Mouse (Mus musculus): ENCODE measurements at regions not wholly inside any gene's neighbourhood (a gene's known extent, or its start where the extent isn't known, plus 50 kb on each side); places are given as distances from the start of the nearest gene placed in this dataset.
A peak's percentile ranks its signal among the peaks of the same experiment; 100 is the strongest.

GRCm38 (mm10) chr3:119955745-119956615 lies 171.7 kb upstream of the Ptbp2 start:
- 82% methylated on average over 7 of the region's 7 CpGs for WGBS
- H3K4me1 ChIP-seq (ENCODE audit: control insufficient read depth, insufficient read depth, low read length) = no peaks in the 10 kb centered on the region
- H3K36me3 ChIP-seq (replicated peaks; ENCODE audit: control insufficient read depth, insufficient read depth, low read depth, low read length) = no peaks in the 10 kb centered on the region
- DNase-seq (ENCODE audit: low spot score) (no peak), ATAC-seq (replicated peaks; ENCODE audit: insufficient number of reproducible peaks, low FRiP score, low TSS enrichment, low read depth) (no peak)
- H3K9me3 ChIP-seq (replicated peaks; ENCODE audit: control insufficient read depth, low read length) = no peaks in the 10 kb centered on the region
- H3K27me3 ChIP-seq (ENCODE audit: control insufficient read depth, insufficient read depth, low read length) = no peaks in the 10 kb centered on the region
- H3K9ac ChIP-seq (replicated peaks; ENCODE audit: low read length) = no peak overlapping the region
- H3K4me2 ChIP-seq (ENCODE audit: low read depth, low read length) = no peak overlapping the region
- no peak overlapping the region for H3K27ac ChIP-seq (replicated peaks; ENCODE audit: low read depth, low read length)
- H3K4me3 ChIP-seq (ENCODE audit: low read depth, low read length) = no peak overlapping the region

GRCm38 (mm10) chr3:119950721-119951120 lies 166.5 kb upstream of the Ptbp2 start:
- no peak overlapping the region for H3K27ac ChIP-seq (replicated peaks; ENCODE audit: low read depth, low read length)

GRCm38 (mm10) chr3:119950070-119950469 lies 165.8 kb upstream of the Ptbp2 start:
- no peak for ATAC-seq (replicated peaks; ENCODE audit: insufficient number of reproducible peaks, low FRiP score, low TSS enrichment, low read depth)
- H3K9me3 ChIP-seq (replicated peaks; ENCODE audit: control insufficient read depth, low read length) = no peaks in the 10 kb centered on the region
- H3K9ac ChIP-seq (replicated peaks; ENCODE audit: low read length) = no peak overlapping the region
- no peak for DNase-seq (ENCODE audit: low spot score)
- H3K27me3 ChIP-seq (ENCODE audit: control insufficient read depth, insufficient read depth, low read length) = no peaks in the 10 kb centered on the region
- H3K36me3 ChIP-seq (replicated peaks; ENCODE audit: control insufficient read depth, insufficient read depth, low read depth, low read length) = no peaks in the 10 kb centered on the region
- no peak overlapping the region for H3K4me2 ChIP-seq (ENCODE audit: low read depth, low read length)
- no peaks in the 10 kb centered on the region for H3K4me1 ChIP-seq (ENCODE audit: control insufficient read depth, insufficient read depth, low read length)
- 83% methylated on average over 2 of the region's 2 CpGs for WGBS
- no peak overlapping the region for H3K4me3 ChIP-seq (ENCODE audit: low read depth, low read length)
- H3K27ac ChIP-seq (replicated peaks; ENCODE audit: low read depth, low read length) = no peak overlapping the region

More at GRCm38 (mm10) chr3:119950721-119951120, 166.5 kb upstream of the Ptbp2 start:
- no peak overlapping the region for H3K4me2 ChIP-seq (ENCODE audit: low read depth, low read length)
- WGBS = 81% methylated on average over 3 of the region's 3 CpGs
- H3K27me3 ChIP-seq (ENCODE audit: control insufficient read depth, insufficient read depth, low read length) = no peaks in the 10 kb centered on the region
- H3K9me3 ChIP-seq (replicated peaks; ENCODE audit: control insufficient read depth, low read length) = no peaks in the 10 kb centered on the region
- no peak overlapping the region for H3K4me3 ChIP-seq (ENCODE audit: low read depth, low read length)
- no peaks in the 10 kb centered on the region for H3K4me1 ChIP-seq (ENCODE audit: control insufficient read depth, insufficient read depth, low read length)
- DNase-seq (ENCODE audit: low spot score) (no peak), ATAC-seq (replicated peaks; ENCODE audit: insufficient number of reproducible peaks, low FRiP score, low TSS enrichment, low read depth) (no peak)
- H3K9ac ChIP-seq (replicated peaks; ENCODE audit: low read length) = no peak overlapping the region
- no peaks in the 10 kb centered on the region for H3K36me3 ChIP-seq (replicated peaks; ENCODE audit: control insufficient read depth, insufficient read depth, low read depth, low read length)

- Histone ChIP-seq H3K9ac (replicated peaks; ENCODE audit: low read length) (no peak overlapping the region), H3K4me1 (ENCODE audit: control insufficient read depth, insufficient read depth, low read length) (no peaks in the 10 kb centered on the region), H3K4me2 (ENCODE audit: low read depth, low read length) (no peak overlapping the region), H3K36me3 (replicated peaks; ENCODE audit: control insufficient read depth, insufficient read depth, low read depth, low read length) (no peaks in the 10 kb centered on the region), H3K27ac (replicated peaks; ENCODE audit: low read depth, low read length) (no peak overlapping the region), H3K27me3 (ENCODE audit: control insufficient read depth, insufficient read depth, low read length) (no peaks in the 10 kb centered on the region), H3K4me3 (ENCODE audit: low read depth, low read length) (no peak overlapping the region), H3K9me3 (replicated peaks; ENCODE audit: control insufficient read depth, low read length) (no peaks in the 10 kb centered on the region)
- peak; percentile 22 for DNase-seq (ENCODE audit: low spot score)
- WGBS = 32% methylated on average over 7 of the region's 7 CpGs
- no peak for ATAC-seq (replicated peaks; ENCODE audit: insufficient number of reproducible peaks, low FRiP score, low TSS enrichment, low read depth)
Observed at GRCm38 (mm10) chr3:119949620-119950019, 165.4 kb upstream of the Ptbp2 start.

- Histone ChIP-seq H3K4me1 (ENCODE audit: control insufficient read depth, insufficient read depth, low read length) (no peaks in the 10 kb centered on the region), H3K27ac (replicated peaks; ENCODE audit: low read depth, low read length) (no peak overlapping the region), H3K9ac (replicated peaks; ENCODE audit: low read length) (no peak overlapping the region), H3K36me3 (replicated peaks; ENCODE audit: control insufficient read depth, insufficient read depth, low read depth, low read length) (no peaks in the 10 kb centered on the region), H3K4me3 (ENCODE audit: low read depth, low read length) (no peak overlapping the region), H3K27me3 (ENCODE audit: control insufficient read depth, insufficient read depth, low read length) (no peaks in the 10 kb centered on the region), H3K4me2 (ENCODE audit: low read depth, low read length) (0 out of 2 replicates have a peak overlapping the region, but pooled peaks have one; percentile 26), H3K9me3 (replicated peaks; ENCODE audit: control insufficient read depth, low read length) (no peaks in the 10 kb centered on the region)
- DNase-seq (ENCODE audit: low spot score) (peak; percentile 29), ATAC-seq (replicated peaks; ENCODE audit: insufficient number of reproducible peaks, low FRiP score, low TSS enrichment, low read depth) (no peak)
- WGBS = 45% methylated on average over 17 of the region's 17 CpGs
Observed at GRCm38 (mm10) chr3:119949041-119949470, 164.8 kb upstream of the Ptbp2 start.

GRCm38 (mm10) chr3:119947126-119947525 lies 162.9 kb upstream of the Ptbp2 start:
- Histone ChIP-seq H3K9me3 (replicated peaks; ENCODE audit: control insufficient read depth, low read length) (no peaks in the 10 kb centered on the region), H3K27me3 (ENCODE audit: control insufficient read depth, insufficient read depth, low read length) (no peaks in the 10 kb centered on the region), H3K4me1 (ENCODE audit: control insufficient read depth, insufficient read depth, low read length) (no peaks in the 10 kb centered on the region), H3K9ac (replicated peaks; ENCODE audit: low read length) (no peak overlapping the region), H3K4me3 (ENCODE audit: low read depth, low read length) (no peak overlapping the region), H3K4me2 (ENCODE audit: low read depth, low read length) (no peak overlapping the region), H3K27ac (replicated peaks; ENCODE audit: low read depth, low read length) (no peak overlapping the region), H3K36me3 (replicated peaks; ENCODE audit: control insufficient read depth, insufficient read depth, low read depth, low read length) (no peaks in the 10 kb centered on the region)
- 40% methylated on average over 4 of the region's 4 CpGs for WGBS
- no peak for DNase-seq (ENCODE audit: low spot score)
- ATAC-seq (replicated peaks; ENCODE audit: insufficient number of reproducible peaks, low FRiP score, low TSS enrichment, low read depth) = no peak; the same call in 1 of the 2 replicates

- Histone ChIP-seq H3K27me3 (ENCODE audit: control insufficient read depth, insufficient read depth, low read length) (no peaks in the 10 kb centered on the region), H3K27ac (replicated peaks; ENCODE audit: low read depth, low read length) (no peak overlapping the region), H3K9ac (replicated peaks; ENCODE audit: low read length) (no peak overlapping the region), H3K4me1 (ENCODE audit: control insufficient read depth, insufficient read depth, low read length) (no peaks in the 10 kb centered on the region), H3K4me3 (ENCODE audit: low read depth, low read length) (no peak overlapping the region), H3K9me3 (replicated peaks; ENCODE audit: control insufficient read depth, low read length) (no peaks in the 10 kb centered on the region), H3K4me2 (ENCODE audit: low read depth, low read length) (no peak overlapping the region), H3K36me3 (replicated peaks; ENCODE audit: control insufficient read depth, insufficient read depth, low read depth, low read length) (no peaks in the 10 kb centered on the region)
- DNase-seq (ENCODE audit: low spot score) = no peak
- ATAC-seq (replicated peaks; ENCODE audit: insufficient number of reproducible peaks, low FRiP score, low TSS enrichment, low read depth) = no peak
- 58% methylated on average over 5 of the region's 5 CpGs for WGBS
Observed at GRCm38 (mm10) chr3:119944115-119944514, 159.8 kb upstream of the Ptbp2 start.

- no peak for ATAC-seq (replicated peaks; ENCODE audit: insufficient number of reproducible peaks, low FRiP score, low TSS enrichment, low read depth)
- H3K4me2 ChIP-seq (ENCODE audit: low read depth, low read length) = no peak overlapping the region
- H3K9ac ChIP-seq (replicated peaks; ENCODE audit: low read length) = no peak overlapping the region
- no peaks in the 10 kb centered on the region for H3K9me3 ChIP-seq (replicated peaks; ENCODE audit: control insufficient read depth, low read length)
- 85% methylated on average over 1 of the region's 1 CpGs for WGBS
- H3K4me1 ChIP-seq (ENCODE audit: control insufficient read depth, insufficient read depth, low read length) = no peaks in the 10 kb centered on the region
- no peaks in the 10 kb centered on the region for H3K27me3 ChIP-seq (ENCODE audit: control insufficient read depth, insufficient read depth, low read length)
- no peak for DNase-seq (ENCODE audit: low spot score)
- no peak overlapping the region for H3K4me3 ChIP-seq (ENCODE audit: low read depth, low read length)
- no peaks in the 10 kb centered on the region for H3K36me3 ChIP-seq (replicated peaks; ENCODE audit: control insufficient read depth, insufficient read depth, low read depth, low read length)
- H3K27ac ChIP-seq (replicated peaks; ENCODE audit: low read depth, low read length) = no peak overlapping the region
Observed at GRCm38 (mm10) chr3:119939091-119939490, 154.8 kb upstream of the Ptbp2 start.

Measured in embryonic facial prominence, embryonic 11.5 days (tissue).